Mouse (Mus musculus): ENCODE measurements at regions not wholly inside any gene's neighbourhood (a gene's known extent, or its start where the extent isn't known, plus 50 kb on each side); places are given as distances from the start of the nearest gene placed in this dataset.

DNA sequence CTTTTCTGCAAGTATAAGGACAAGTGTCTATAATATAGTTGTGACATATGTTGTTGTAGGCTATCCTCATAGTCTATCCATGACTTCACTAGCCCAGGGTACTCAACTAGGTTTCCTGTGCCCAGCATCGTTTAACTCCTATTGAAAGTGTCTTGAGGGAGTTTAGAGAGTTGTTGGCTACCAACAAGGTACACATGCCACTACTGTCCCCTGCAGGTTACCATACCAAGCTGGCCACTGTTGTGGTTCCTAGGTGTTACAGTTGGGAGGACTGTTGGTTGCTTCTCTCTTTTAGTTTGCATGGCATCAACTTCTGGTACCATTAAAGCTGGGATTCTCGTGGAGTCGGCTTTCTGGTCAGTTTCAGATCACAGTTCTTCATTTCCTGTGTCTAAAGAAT, 990.7 kb downstream of the Pdha2 start:
- DNase-seq, result no peak

DNA sequence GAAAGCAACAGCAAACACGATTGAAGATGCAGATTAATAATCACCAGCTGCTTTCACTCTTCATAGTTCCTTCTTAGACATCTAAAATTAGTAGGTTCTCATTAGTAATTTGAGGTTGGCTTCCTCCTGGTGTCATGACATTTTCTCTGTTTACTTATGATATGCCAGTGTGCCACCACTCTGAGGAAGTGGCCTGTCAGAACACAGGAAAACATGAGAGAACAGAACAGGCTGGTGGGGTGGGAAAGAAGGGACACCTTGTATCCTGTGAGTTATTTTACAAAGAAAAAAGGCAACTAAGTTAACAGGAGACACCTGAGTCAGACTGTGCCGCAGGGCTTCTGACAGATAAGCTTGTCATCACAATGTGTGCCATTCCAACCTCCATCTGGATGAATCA, 981.4 kb downstream of the Pdha2 start:
- no peak for DNase-seq

DNA sequence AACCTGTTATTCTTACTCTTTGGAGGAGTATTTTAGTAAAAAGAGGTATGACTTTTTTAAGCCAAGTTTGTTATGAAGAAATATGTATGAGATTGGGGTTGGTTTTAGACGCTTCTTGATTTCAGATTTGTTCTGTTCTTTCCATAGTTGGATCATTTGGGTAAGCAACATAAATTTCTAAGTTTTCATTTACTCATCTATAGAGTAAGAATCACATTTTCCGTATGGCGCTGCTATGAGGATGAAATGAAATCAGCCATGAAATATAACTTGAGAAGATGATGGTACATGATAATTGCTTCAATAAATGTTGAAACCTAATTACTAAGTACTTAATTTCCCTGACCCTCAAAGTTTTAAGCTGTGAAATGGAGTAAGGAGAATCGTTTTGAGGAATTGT, 979.0 kb downstream of the Pdha2 start:
- no peak for DNase-seq

DNA sequence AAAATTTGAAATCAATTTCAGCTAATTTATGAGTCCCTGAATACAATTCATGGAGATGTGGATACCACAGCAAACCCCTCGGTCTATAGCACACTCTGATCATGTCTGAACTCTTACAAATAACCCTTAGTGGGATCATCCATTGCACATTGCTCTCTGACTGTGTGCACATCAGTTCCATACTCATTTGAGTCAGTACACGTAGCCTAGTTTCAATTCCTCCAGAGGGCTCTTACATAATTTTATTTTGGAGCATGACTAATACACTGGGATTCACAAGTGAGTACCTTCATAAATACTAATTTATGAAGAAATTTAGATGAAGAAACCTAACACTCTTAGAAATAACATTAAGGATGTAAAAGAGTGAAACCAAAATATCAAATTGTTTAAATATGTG, 978.3 kb downstream of the Pdha2 start:
- no peak for DNase-seq

DNA sequence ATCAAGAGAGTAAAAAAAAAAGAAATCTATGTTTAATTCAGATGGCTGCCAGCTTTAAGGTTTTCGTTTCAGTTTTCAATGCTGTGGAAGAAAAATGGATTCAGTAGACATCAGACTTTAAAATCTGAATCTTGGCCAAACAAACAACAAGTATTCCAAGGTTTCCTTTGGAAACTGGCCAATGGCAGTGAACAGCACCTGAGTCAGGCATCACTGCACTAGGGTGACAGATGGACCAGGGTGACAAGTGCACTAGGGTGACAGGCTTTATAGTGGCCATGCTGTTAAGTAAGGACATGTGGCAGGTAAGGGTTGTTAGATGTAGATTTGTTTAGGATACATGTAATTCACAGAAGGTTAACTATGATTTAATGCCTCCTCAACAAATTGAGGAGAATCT, 972.9 kb downstream of the Pdha2 start:
- no peak for DNase-seq

Small RNA genes lying in the stretch of these regions (microRNA-seq; reads per million reads assigned to microRNA genes)
- 47.0 to 72.8 reads per million in 2 experiments for gene Mir7j
